Comparison of ENCODE assay signal across 18 mouse cellular contexts in the genomic region with DNA sequence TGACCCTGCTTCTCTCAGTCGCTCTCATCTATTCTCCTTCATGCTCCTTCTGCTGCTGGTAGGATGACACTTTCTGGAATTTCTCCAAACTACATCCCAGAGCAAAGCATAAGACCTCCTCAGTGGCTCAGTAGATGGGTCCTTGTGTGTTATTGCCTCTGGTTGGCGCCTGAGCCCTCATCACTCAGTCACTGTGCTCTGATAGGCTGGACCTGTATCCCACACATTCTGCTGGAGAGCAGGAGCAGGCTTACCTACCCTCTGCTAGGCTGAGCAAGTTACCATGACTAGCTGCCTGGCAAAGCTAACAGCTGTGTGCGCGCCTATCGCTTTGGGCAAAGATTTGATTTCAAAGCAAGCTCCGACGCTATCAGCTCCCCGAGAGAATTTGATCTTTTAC. TPM values are rescaled to one million over a fixed set of nuclear protein-coding genes. Genes with fewer than 3 reads are reported as not detected.
DNase-seq lines count a peak whose midpoint lies in the region; ATAC-seq and TF ChIP-seq lines count a peak whose summit lies in the region.
"Had no signal": no experiment of that assay in that cellular context is flagged by ENCODE, and none has a peak within 500 bp of the region (broad histone marks: within the 10 kb centered on the region; RNA-seq: fewer than 3 reads in every experiment).

No protein-coding gene starts in this region.

- H3K27me3 ChIP-seq in heart, embryonic 10.5 days (ENCODE audit: insufficient read depth, poor library complexity, severe bottlenecking): no peaks in the 10 kb centered on the region
- H3K27me3 ChIP-seq in lung, embryonic 14.5 days (ENCODE audit: insufficient read depth, low read length): no peaks in the 10 kb centered on the region
- no peaks in the 10 kb centered on the region for H3K27me3 ChIP-seq in stomach, postnatal 0 days (ENCODE audit: control insufficient read depth, insufficient read depth, low read length)
- H3K27me3 ChIP-seq: embryonic facial prominence, embryonic 13.5 days; limb, embryonic 13.5 days; liver, embryonic 13.5 days; midbrain, embryonic 15.5 days had no signal

- no peak overlapping the region for H3K4me3 ChIP-seq in heart, embryonic 10.5 days
- no peak overlapping the region for H3K4me3 ChIP-seq in lung, embryonic 14.5 days (ENCODE audit: low read depth, low read length)
- peak overlapping the region; percentile 20 to 36; a peak in 3 of 4 replicates for H3K4me3 ChIP-seq in ES-E14 (ENCODE audit: insufficient read depth in 1 of 2, low read depth in 1 of 2, low read length in 2 of 2, poor library complexity in 1 of 2, severe bottlenecking in 1 of 2)
- no peak overlapping the region for H3K4me3 ChIP-seq in stomach, postnatal 0 days (ENCODE audit: low read depth, low read length)
- H3K4me3 ChIP-seq: embryonic facial prominence, embryonic 13.5 days; limb, embryonic 13.5 days; liver, embryonic 13.5 days; midbrain, embryonic 15.5 days had no signal

- H3K4me1 ChIP-seq in heart, embryonic 10.5 days: peaks cover 43% of the 10 kb centered on the region
- peaks cover 16% of the 10 kb centered on the region for H3K4me1 ChIP-seq in lung, embryonic 14.5 days (ENCODE audit: insufficient read depth)
- peaks cover 16 to 17% of the 10 kb centered on the region in 2 experiments for H3K4me1 ChIP-seq in ES-E14 (ENCODE audit: control insufficient read depth in 2 of 2, insufficient read depth in 2 of 2, low read length in 2 of 2, poor library complexity in 1 of 2)
- H3K4me1 ChIP-seq in stomach, postnatal 0 days (replicated peaks; ENCODE audit: control insufficient read depth, insufficient read depth): peaks cover 2% of the 10 kb centered on the region
- H3K4me1 ChIP-seq: liver, embryonic 13.5 days; midbrain, embryonic 15.5 days had no signal

- DNase-seq in heart, embryonic 10.5 days (ENCODE audit: low spot score): no peak
- DNase-seq in heart, postnatal 14 days: no peak
- peak; percentile 41 for DNase-seq in lung, embryonic 14.5 days
- no peak for DNase-seq in lung, postnatal 10 days
- no peak for DNase-seq in ES-E14 (ENCODE audit: low read depth, low spot score)
- DNase-seq in stomach, postnatal 0 days (ENCODE audit: low spot score): peak; percentile 23
- DNase-seq: cerebellum, adult 8-10 months; layer of hippocampus, postnatal 36 days; liver, embryonic 13.5 days; right cerebral cortex, postnatal 25 days had no signal

- no peak for TF ChIP-seq EP300 in stomach, postnatal 0 days (optimal IDR thresholded peaks at IDR 0.05)

- H3K4me2 ChIP-seq in lung, embryonic 14.5 days: no peak overlapping the region
- no peak overlapping the region for H3K4me2 ChIP-seq in stomach, postnatal 0 days (replicated peaks; ENCODE audit: low read depth)
- H3K4me2 ChIP-seq: embryonic facial prominence, embryonic 13.5 days; limb, embryonic 13.5 days; liver, embryonic 13.5 days; midbrain, embryonic 15.5 days had no signal

- no peak for TF ChIP-seq CTCF in lung, embryonic 14.5 days (IDR thresholded peaks at IDR 0.05; ENCODE audit: low read depth)
- TF ChIP-seq CTCF in stomach, postnatal 0 days (IDR thresholded peaks at IDR 0.05; ENCODE audit: low read depth): no peak

- 0 out of 2 replicates have a peak, but pooled peaks have one; percentile 11 for ATAC-seq in lung, embryonic 14.5 days (ENCODE audit: insufficient read depth)
- peak; percentile 18; the same call in 1 of the 2 replicates for ATAC-seq in stomach, postnatal 0 days (ENCODE audit: low FRiP score, low TSS enrichment)
- ATAC-seq in monocyte, adult 5-6 weeks (replicated peaks; ENCODE audit: insufficient number of reproducible peaks, low FRiP score, low TSS enrichment, poor library complexity, severe bottlenecking): no peak
- ATAC-seq: forebrain, embryonic 16.5 days; hindbrain, embryonic 16.5 days; intestine, embryonic 16.5 days; midbrain, embryonic 15.5 days had no signal

- no peak overlapping the region for H3K9ac ChIP-seq in lung, embryonic 14.5 days
- no peak overlapping the region for H3K9ac ChIP-seq in ES-E14 (ENCODE audit: insufficient read depth, low read depth, low read length, poor library complexity, severe bottlenecking)
- no peak overlapping the region for H3K9ac ChIP-seq in stomach, postnatal 0 days (ENCODE audit: low read length)
- H3K9ac ChIP-seq: embryonic facial prominence, embryonic 13.5 days; limb, embryonic 13.5 days; liver, embryonic 13.5 days; midbrain, embryonic 15.5 days had no signal

- WGBS in heart, embryonic 10.5 days: 58% methylated on average over 8 of the region's 8 CpGs
- WGBS in lung, embryonic 14.5 days: 62% methylated on average over 8 of the region's 8 CpGs
- WGBS in stomach, postnatal 0 days: 63% methylated on average over 8 of the region's 8 CpGs

- intact Hi-C loops in heart, postnatal 14 days (cut with DNase I): loop anchor here (5.0 kb wide), 1 partner anchor 39 kb away; the partner anchor contains the start of gene Csrp2

- in situ Hi-C loops in ES-E14 (cut with MboI; ENCODE audit: low sequenced_read_pairs in 2 of 2, unreplicated experiment in 2 of 2): no loop called here

- H3K27ac ChIP-seq in heart, embryonic 10.5 days: peak overlapping the region; percentile 84
- no peak overlapping the region for H3K27ac ChIP-seq in lung, embryonic 14.5 days (ENCODE audit: low read depth)
- H3K27ac ChIP-seq in ES-E14 (ENCODE audit: insufficient read depth, low read depth, low read length, poor library complexity, severe bottlenecking): peak overlapping the region; percentile 6; the same call in 1 of the 2 replicates
- no peak overlapping the region for H3K27ac ChIP-seq in stomach, postnatal 0 days (replicated peaks)
- H3K27ac ChIP-seq: limb, embryonic 13.5 days; liver, embryonic 13.5 days; midbrain, embryonic 15.5 days had no signal

- H3K9me3 ChIP-seq in heart, embryonic 10.5 days: no peaks in the 10 kb centered on the region
- no peaks in the 10 kb centered on the region for H3K9me3 ChIP-seq in lung, embryonic 14.5 days (ENCODE audit: low read depth, low read length)
- no peaks in the 10 kb centered on the region for H3K9me3 ChIP-seq in ES-E14 (ENCODE audit: control insufficient read depth, insufficient read depth, low read depth, low read length)
- no peaks in the 10 kb centered on the region for H3K9me3 ChIP-seq in stomach, postnatal 0 days (ENCODE audit: control insufficient read depth, low read length)
- H3K9me3 ChIP-seq: embryonic facial prominence, embryonic 13.5 days; G1E; limb, embryonic 13.5 days; liver, embryonic 13.5 days; midbrain, embryonic 15.5 days had no signal

- H3K36me3 ChIP-seq in heart, embryonic 10.5 days: no peaks in the 10 kb centered on the region
- no peaks in the 10 kb centered on the region for H3K36me3 ChIP-seq in lung, embryonic 14.5 days (ENCODE audit: insufficient read depth)
- H3K36me3 ChIP-seq in ES-E14 (ENCODE audit: control insufficient read depth, insufficient read depth, low read length, poor library complexity, severe bottlenecking): no peaks in the 10 kb centered on the region
- no peaks in the 10 kb centered on the region for H3K36me3 ChIP-seq in stomach, postnatal 0 days (ENCODE audit: control insufficient read depth, insufficient read depth, low read length)
- H3K36me3 ChIP-seq: embryonic facial prominence, embryonic 13.5 days; G1E; limb, embryonic 13.5 days; liver, embryonic 13.5 days; midbrain, embryonic 15.5 days had no signal

TF ChIP-seq in ES-E14, 5 proteins besides CTCF, POLR2A, EP300 and RAD21:
- no peak for TF ChIP-seq HCFC1 (IDR thresholded peaks at IDR 0.05; ENCODE audit: borderline replicate concordance, insufficient read depth, low read length)
- TF ChIP-seq ZNF384 (IDR thresholded peaks at IDR 0.05; ENCODE audit: low read depth, low read length): no peak
- TF ChIP-seq CHD2 (IDR thresholded peaks at IDR 0.05; ENCODE audit: low read depth, low read length): no peak
- TF ChIP-seq ZC3H11A (IDR thresholded peaks at IDR 0.05; ENCODE audit: borderline replicate concordance, low read depth, low read length): no peak
- no peak for TF ChIP-seq MAFK (IDR thresholded peaks at IDR 0.05; ENCODE audit: insufficient read depth, low read depth, low read length)

RNA-seq across cellular contexts. Expression of gene Csrp2, which starts 41.7 kb away (rescaled TPM):
- polyA plus RNA-seq in heart, embryonic 10.5 days (2016; fragmentation: Nextera tagmentation; extraction: Ambion mirVana): 400 and 430 TPM in 2 replicates
- 10 to 100 TPM; 92.6 to 95.4 TPM for total RNA-seq in heart, postnatal 14 days (2021)
- polyA plus RNA-seq in lung, embryonic 14.5 days (2014; fragmentation: Nextera tagmentation; extraction: Ambion mirVana): 154 and 172 TPM in 2 replicates
- 252 and 292 TPM in 2 replicates for total RNA-seq in ES-E14 (2012; rRNA removed)
- polyA plus RNA-seq in stomach, postnatal 0 days (2015; fragmentation: Nextera tagmentation; extraction: Ambion mirVana): 185 and 191 TPM in 2 replicates
- 22.0 to 38.3 TPM (median 35.8 TPM) in 3 replicates for total RNA-seq in monocyte, adult 5-6 weeks (2017)
- polyA plus RNA-seq: G1E had no signal

Comparison
In these comparisons a context has a peak if more than half of its experiments do, and no peak if none do; other contexts are left out.
1. DNase-seq: peak in lung, embryonic 14.5 days (single experiment) and stomach, postnatal 0 days (single experiment); none in heart, embryonic 10.5 days (single experiment), heart, postnatal 14 days (0 of 2), lung, postnatal 10 days (single experiment) and ES-E14 (single experiment).
2. H3K27ac ChIP-seq: peak in heart, embryonic 10.5 days (single experiment) and ES-E14 (single experiment); none in lung, embryonic 14.5 days (single experiment) and stomach, postnatal 0 days (single experiment).
3. H3K4me3 ChIP-seq: peak in ES-E14 (2 of 2); none in heart, embryonic 10.5 days (single experiment), lung, embryonic 14.5 days (single experiment) and stomach, postnatal 0 days (single experiment).